Mouse (Mus musculus) B cell, adult 62 days (primary cell): ENCODE data around the gene Rps23. TPM values are rescaled to one million over a fixed set of nuclear protein-coding genes. Genes with fewer than 3 reads are reported as not detected.

ENCODE experiments used
- total RNA-seq: library from RNA; stranded (reverse); gene quantifications from 4 replicates; pipeline ENCODE4 v1.2.4, GENCODE M21; 2023

Gene Rps23
- total RNA-seq, result 818 to 986 TPM (median 925 TPM) in 4 replicates

GRCm38 (mm10) chr13:90922751-90923612 lies at the start of gene Rps23:
Gene Rps23, plus strand, starts transcription at chr13:90922958.

GRCm38 (mm10) chr13:90905176-90905575 lies 17.6 kb upstream of the Rps23 start, which contains the start of gene Atp6ap1l:
Gene Atp6ap1l, minus strand, starts transcription at chr13:90905355.

Other genes starting within 250 kb of the Rps23 start
- 1.3 TPM in 1 of 4 replicates, not detected in the others for gene Atp6ap1l, start 17.6 kb upstream of the Rps23 start, total RNA-seq